Mouse (Mus musculus) MEL (cell line): Measurements from ENCODE around the gene Scamp5. TPM values are rescaled to one million over a fixed set of nuclear protein-coding genes. Genes with fewer than 3 reads are reported as not detected.
A peak's percentile ranks its signal among the peaks of the same experiment; 100 is the strongest.

Source experiments
- DNase-seq: peaks from one replicate; pipeline ENCODE4 v3.0.0; 2011; ENCODE audit warnings: low read depth, low spot score
- H3K27ac ChIP-seq: 2 replicates; pipeline ENCODE4 v1.5.1; 2012; ENCODE audit warnings: low read depth, mild to moderate bottlenecking, control low read depth, low read length, moderate library complexity; ENCODE audit not compliant: control insufficient read depth
- H3K27me3 ChIP-seq, 2 experiments: fragments of 150-350 bp in 1 of 2; sonication (generic) in 1 of 2; 2 replicates each; pipeline ENCODE4 v1.6.1; 2012; ENCODE audit warnings: low read length in 2 of 2, mild to moderate bottlenecking in 2 of 2, improper control_type of control experiment in 1 of 2, moderate library complexity in 1 of 2; ENCODE audit not compliant: insufficient read depth in 2 of 2, control insufficient read depth in 1 of 2
- H3K36me3 ChIP-seq, 2 experiments: 2 replicates each; pipeline ENCODE4 v1.6.1; 2012 to 2014; ENCODE audit warnings: low read length in 2 of 2, improper control_type of control experiment in 1 of 2, inconsistent platforms in 1 of 2, mild to moderate bottlenecking in 1 of 2; ENCODE audit not compliant: insufficient read depth in 2 of 2, control insufficient read depth in 1 of 2
- H3K4me1 ChIP-seq, 2 experiments: fragments of 150-350 bp in 1 of 2; sonication (generic) in 1 of 2; 2 replicates each; pipeline ENCODE4 v1.6.1; 2012; ENCODE audit warnings: low read length in 2 of 2, improper control_type of control experiment in 1 of 2, mild to moderate bottlenecking in 1 of 2; ENCODE audit not compliant: insufficient read depth in 2 of 2, control insufficient read depth in 1 of 2
- H3K4me3 ChIP-seq, 2 experiments: fragments of 150-350 bp in 1 of 2; sonication (generic) in 1 of 2; 2 replicates each; pipeline ENCODE4 v1.5.1; 2012; ENCODE audit warnings: low read depth in 2 of 2, low read length in 2 of 2, mild to moderate bottlenecking in 2 of 2, moderate library complexity in 2 of 2, control low read depth in 1 of 2, improper control_type of control experiment in 1 of 2; ENCODE audit not compliant: control insufficient read depth in 1 of 2, insufficient read depth in 1 of 2
- H3K79me2 ChIP-seq: 2 replicates; pipeline ENCODE4 v1.6.1; 2012; ENCODE audit warnings: mild to moderate bottlenecking, low read length, moderate library complexity; ENCODE audit not compliant: control insufficient read depth, poor library complexity, insufficient read depth
- H3K9ac ChIP-seq: 2 replicates; pipeline ENCODE4 v1.6.1; 2012; ENCODE audit warnings: low read depth, mild to moderate bottlenecking, control low read depth, low read length, moderate library complexity; ENCODE audit not compliant: control insufficient read depth, poor library complexity, severe bottlenecking
- H3K9me3 ChIP-seq: fragments of 150-350 bp; sonication (generic); replicated peaks from 2 replicates; pipeline ENCODE4 v1.6.1; 2012; ENCODE audit warnings: mild to moderate bottlenecking, low read length, improper control_type of control experiment, moderate library complexity; ENCODE audit not compliant: insufficient read depth
- BHLHE40 ChIP-seq: IDR thresholded peaks from 2 replicates; pipeline ENCODE4 v1.6.1; 2012; ENCODE audit warnings: low read depth, mild to moderate bottlenecking, inconsistent platforms, low read length, improper control_type of control experiment, borderline replicate concordance
- CHD2 ChIP-seq: IDR thresholded peaks from 2 replicates; pipeline ENCODE4 v1.6.1; 2011; ENCODE audit warnings: low read length, improper control_type of control experiment
- E2F4 ChIP-seq: IDR thresholded peaks from 2 replicates; pipeline ENCODE4 v1.6.1; 2011; ENCODE audit warnings: low read depth, low read length, improper control_type of control experiment, borderline replicate concordance
- ELF1 ChIP-seq: IDR thresholded peaks from 2 replicates; pipeline ENCODE4 v1.6.1; 2014; ENCODE audit warnings: low read depth, mild to moderate bottlenecking, inconsistent platforms, low read length, improper control_type of control experiment, moderate library complexity
- EP300 ChIP-seq, 2 experiments: IDR thresholded peaks; 2 replicates each; pipeline ENCODE4 v1.6.1; 2011; ENCODE audit warnings: improper control_type of control experiment in 2 of 2, low read length in 2 of 2, low read depth in 1 of 2, mild to moderate bottlenecking in 1 of 2
- ETS1 ChIP-seq: IDR thresholded peaks from 2 replicates; pipeline ENCODE4 v1.6.1; 2012; ENCODE audit warnings: low read depth, mild to moderate bottlenecking, inconsistent platforms, low read length, improper control_type of control experiment, moderate library complexity
- GATA1 ChIP-seq: IDR thresholded peaks from 2 replicates; pipeline ENCODE4 v1.6.1; 2011; ENCODE audit warnings: low read depth, low read length, improper control_type of control experiment
- HCFC1 ChIP-seq: IDR thresholded peaks from 2 replicates; pipeline ENCODE4 v1.6.1; 2012; ENCODE audit warnings: low read depth, mild to moderate bottlenecking, inconsistent platforms, low read length, improper control_type of control experiment, moderate library complexity
- JUND ChIP-seq: IDR thresholded peaks from 2 replicates; pipeline ENCODE4 v1.6.1; 2011; ENCODE audit warnings: low read depth, mild to moderate bottlenecking, improper control_type of control experiment, low read length
- KAT2A ChIP-seq: conservative IDR thresholded peaks from 2 replicates; pipeline ENCODE4 v1.6.1; 2012; ENCODE audit warnings: low read depth, low read length, improper control_type of control experiment, inconsistent platforms
- MAZ ChIP-seq: IDR thresholded peaks from 2 replicates; pipeline ENCODE4 v1.6.1; 2012; ENCODE audit warnings: low read depth, mild to moderate bottlenecking, inconsistent platforms, low read length, improper control_type of control experiment
- MEF2A ChIP-seq: IDR thresholded peaks from 2 replicates; pipeline ENCODE4 v1.6.1; 2014; ENCODE audit warnings: low read depth, mild to moderate bottlenecking, inconsistent platforms, low read length, improper control_type of control experiment; ENCODE audit not compliant: poor library complexity, insufficient replicate concordance, severe bottlenecking; ENCODE audit errors: extremely low read depth
- MXI1 ChIP-seq: IDR thresholded peaks from 2 replicates; pipeline ENCODE4 v1.6.1; 2011; ENCODE audit warnings: mild to moderate bottlenecking, low read depth, low read length, improper control_type of control experiment
- POLR2A ChIP-seq, 2 experiments: IDR thresholded peaks; 2 replicates each; pipeline ENCODE4 v1.6.1; 2011 to 2012; ENCODE audit warnings: low read length in 2 of 2, mild to moderate bottlenecking in 2 of 2, control low read depth in 1 of 2, improper control_type of control experiment in 1 of 2, low read depth in 1 of 2, moderate library complexity in 1 of 2; ENCODE audit not compliant: control insufficient read depth in 1 of 2, insufficient read depth in 1 of 2, poor library complexity in 1 of 2
- POLR2AphosphoS5 ChIP-seq: IDR thresholded peaks from 2 replicates; pipeline ENCODE4 v1.6.1; 2012; ENCODE audit warnings: low read depth, borderline replicate concordance, mild to moderate bottlenecking, inconsistent platforms, low read length, moderate library complexity, mixed read lengths
- RCOR1 ChIP-seq: IDR thresholded peaks from 2 replicates; pipeline ENCODE4 v1.6.1; 2012; ENCODE audit warnings: low read depth, mild to moderate bottlenecking, inconsistent platforms, low read length, improper control_type of control experiment
- SIN3A ChIP-seq: IDR thresholded peaks from 2 replicates; pipeline ENCODE4 v1.6.1; 2012; ENCODE audit warnings: low read length, improper control_type of control experiment, inconsistent platforms
- USF2 ChIP-seq, 2 experiments: IDR thresholded peaks; 2 replicates each; pipeline ENCODE4 v1.6.1; 2011 to 2012; ENCODE audit warnings: improper control_type of control experiment in 2 of 2, low read length in 2 of 2, borderline replicate concordance in 1 of 2, inconsistent platforms in 1 of 2, low read depth in 1 of 2, mild to moderate bottlenecking in 1 of 2; ENCODE audit not compliant: insufficient read depth in 1 of 2
- ZKSCAN1 ChIP-seq: IDR thresholded peaks from 2 replicates; pipeline ENCODE4 v1.6.1; 2012; ENCODE audit warnings: low read depth, mild to moderate bottlenecking, inconsistent platforms, low read length, improper control_type of control experiment, moderate library complexity
- polyA plus RNA-seq, 2 experiments: library from polyadenylated mRNA; stranded (reverse) in 1 of 2; unstranded in 1 of 2; fragments of >175 nt in 1 of 2; fragments of >200 nt in 1 of 2; gene quantifications; 2 replicates each; pipeline versions ENCODE4 v1.2.1 to v1.2.4; 2012; ENCODE audit warnings: low replicate concordance in 2 of 2, low read depth in 1 of 2; ENCODE audit not compliant: insufficient read length in 2 of 2, insufficient read depth in 1 of 2, missing spikeins in 1 of 2
- total RNA-seq: library from RNA; depleted of rRNA; stranded (reverse); fragments of 300-350 nt; gene quantifications from 2 replicates; pipeline ENCODE4 v1.2.3, GENCODE M21; 2012

The Scamp5 gene
- total and polyA plus RNA-seq, 3 experiments: 2.3 to 4.3 TPM; not detected in 1

GRCm38 (mm10) chr9:57505700-57506099, 37.8 kb upstream of the Scamp5 start (continued):
- peak; percentile 100 for TF ChIP-seq RCOR1
- no peak for TF ChIP-seq USF2 (IDR thresholded peaks at IDR 0.05; ENCODE audit: borderline replicate concordance in 1 of 2, insufficient read depth in 1 of 2, low read depth in 1 of 2, low read length in 2 of 2)
- TF ChIP-seq SIN3A: peak; percentile 76
- TF ChIP-seq ELF1: no peak
- no peak for TF ChIP-seq CHD2
- TF ChIP-seq ZKSCAN1: no peak
- TF ChIP-seq POLR2AphosphoS5: no peak
- TF ChIP-seq ETS1: peak; percentile 99
- TF ChIP-seq BHLHE40: peak; percentile 72
- TF ChIP-seq POLR2A (IDR thresholded peaks at IDR 0.05; ENCODE audit: control insufficient read depth in 1 of 2, insufficient read depth in 1 of 2, low read depth in 1 of 2, low read length in 2 of 2, poor library complexity in 1 of 2): no peak; a peak in 1 of 4 replicates
- no peak for TF ChIP-seq MXI1
- TF ChIP-seq JUND: no peak
- peak; percentile 99 for TF ChIP-seq GATA1

GRCm38 (mm10) chr9:57504891-57505290, 37.0 kb upstream of the Scamp5 start:
- Histone ChIP-seq H3K27me3 (peaks cover 3 to 5% of the 10 kb centered on the region in 2 experiments; a peak in 2 of 4 replicates), H3K27ac (no peak overlapping the region), H3K36me3 (peaks cover 0 to 11% of the 10 kb centered on the region in 2 experiments; a peak in 2 of 4 replicates), H3K4me3 (no peak overlapping the region), H3K9ac (no peak overlapping the region), H3K9me3 (no peaks in the 10 kb centered on the region)
- no peak for DNase-seq
- TF ChIP-seq HCFC1: no peak
- TF ChIP-seq MAZ: no peak
- no peak for TF ChIP-seq ETS1
- TF ChIP-seq MEF2A: no peak
- TF ChIP-seq POLR2AphosphoS5: no peak
- TF ChIP-seq ZKSCAN1: no peak
- TF ChIP-seq EP300 (IDR thresholded peaks at IDR 0.05; ENCODE audit: low read depth in 1 of 2, low read length in 2 of 2): no peak
- TF ChIP-seq GATA1: no peak
- TF ChIP-seq KAT2A: no peak
- no peak for TF ChIP-seq E2F4
- TF ChIP-seq, all 39 proteins: peak for 0
- Histone ChIP-seq H3K4me1 (peaks cover 0 to 17% of the 10 kb centered on the region in 2 experiments; a peak in 3 of 4 replicates), H3K79me2 (no peaks in the 10 kb centered on the region)
